Mouse (Mus musculus) ES-E14 (cell line): ENCODE results near the gene Rras. TPM values are rescaled to one million over a fixed set of nuclear protein-coding genes. Genes with fewer than 3 reads are reported as not detected.

Experiments used
- DNase-seq: peaks from one replicate; pipeline ENCODE4 v3.0.0-alpha.2; 2013; ENCODE audit warnings: low read depth, low spot score
- H3K27ac ChIP-seq: 2 replicates; pipeline ENCODE4 v1.5.1; 2012; ENCODE audit warnings: low read depth, mild to moderate bottlenecking, low read length, moderate library complexity, mixed read lengths; ENCODE audit not compliant: poor library complexity, insufficient read depth, severe bottlenecking
- H3K36me3 ChIP-seq: 2 replicates; pipeline ENCODE4 v1.6.1; 2012; ENCODE audit warnings: mild to moderate bottlenecking, low read length, moderate library complexity, mixed read lengths; ENCODE audit not compliant: control insufficient read depth, poor library complexity, insufficient read depth, severe bottlenecking
- H3K4me1 ChIP-seq, 2 experiments: fragments of 150-350 bp in 1 of 2; sonication (generic) in 1 of 2; 2 replicates each; pipeline ENCODE4 v1.6.1; 2012; ENCODE audit warnings: low read length in 2 of 2, mild to moderate bottlenecking in 1 of 2, mixed read lengths in 1 of 2; ENCODE audit not compliant: control insufficient read depth in 2 of 2, insufficient read depth in 2 of 2, poor library complexity in 1 of 2
- H3K4me3 ChIP-seq, 2 experiments: fragments of 150-350 bp in 1 of 2; sonication (generic) in 1 of 2; 2 replicates each; pipeline ENCODE4 v1.5.1; 2012; ENCODE audit warnings: low read length in 2 of 2, low read depth in 1 of 2, mild to moderate bottlenecking in 1 of 2, mixed read lengths in 1 of 2; ENCODE audit not compliant: insufficient read depth in 1 of 2, poor library complexity in 1 of 2, severe bottlenecking in 1 of 2
- H3K9ac ChIP-seq: 2 replicates; pipeline ENCODE4 v1.6.1; 2012; ENCODE audit warnings: low read depth, mild to moderate bottlenecking, low read length, mixed read lengths; ENCODE audit not compliant: poor library complexity, insufficient read depth, severe bottlenecking
- H3K9me3 ChIP-seq: fragments of 150-350 bp; sonication (generic); 2 replicates; pipeline ENCODE4 v1.6.1; 2012; ENCODE audit warnings: low read depth, mild to moderate bottlenecking, low read length; ENCODE audit not compliant: control insufficient read depth, insufficient read depth
- CHD2 ChIP-seq: IDR thresholded peaks from 2 replicates; pipeline ENCODE4 v1.6.1; 2014; ENCODE audit warnings: mild to moderate bottlenecking, low read depth, low read length, inconsistent platforms
- HCFC1 ChIP-seq: IDR thresholded peaks from 2 replicates; pipeline ENCODE4 v1.6.1; 2012; ENCODE audit warnings: low read length, inconsistent platforms, borderline replicate concordance; ENCODE audit not compliant: insufficient read depth
- MAFK ChIP-seq: IDR thresholded peaks from 2 replicates; pipeline ENCODE4 v1.6.1; 2014; ENCODE audit warnings: mild to moderate bottlenecking, low read depth, low read length, inconsistent platforms; ENCODE audit not compliant: insufficient read depth
- ZC3H11A ChIP-seq: IDR thresholded peaks from 2 replicates; pipeline ENCODE4 v1.6.1; 2012; ENCODE audit warnings: low read depth, mild to moderate bottlenecking, inconsistent platforms, low read length, borderline replicate concordance
- ZNF384 ChIP-seq: IDR thresholded peaks from 2 replicates; pipeline ENCODE4 v1.6.1; 2012; ENCODE audit warnings: low read depth, low read length, inconsistent platforms
- in situ Hi-C, 2 experiments: fragments of 600-800 bp; cut with MboI; formaldehyde crosslinking; loops; one replicate each; pipeline ENCODE4 v1.15.1; 2025; ENCODE audit warnings: low sequenced_read_pairs in 2 of 2, inconsistent platforms in 1 of 2; ENCODE audit not compliant: unreplicated experiment in 2 of 2
- total RNA-seq: library from RNA; depleted of rRNA; stranded (reverse); fragments of 300-350 nt; gene quantifications from 2 replicates; pipeline ENCODE4 v1.2.3, GENCODE M21; 2012

The Rras gene
- total RNA-seq, 1 experiment, result 14.4 TPM

- Histone ChIP-seq H3K4me3 (peak overlapping the region in 1 of 2 experiments; percentile 9; a peak in 1 of 4 replicates), H3K9me3 (no peaks in the 10 kb centered on the region), H3K36me3 (no peaks in the 10 kb centered on the region), H3K9ac (no peak overlapping the region), H3K4me1 (peaks cover 0 to 14% of the 10 kb centered on the region in 2 experiments; a peak in 1 of 4 replicates), H3K27ac (no peak overlapping the region)
- no peak for TF ChIP-seq HCFC1
- no peak for TF ChIP-seq ZC3H11A
- no peak for TF ChIP-seq CHD2
- TF ChIP-seq ZNF384, result no peak
- no peak for TF ChIP-seq MAFK
- no peak for DNase-seq
- in situ Hi-C loops, result no loop called here
These were observed 39.2 kb downstream of the Rras start for GRCm38 (mm10) chr7:45056972-45057348.

- Histone ChIP-seq H3K9me3 (no peaks in the 10 kb centered on the region), H3K9ac (no peak overlapping the region), H3K4me3 (no peak overlapping the region), H3K4me1 (peaks cover 0 to 14% of the 10 kb centered on the region in 2 experiments; a peak in 1 of 4 replicates), H3K27ac (no peak overlapping the region), H3K36me3 (no peaks in the 10 kb centered on the region)
- DNase-seq, result no peak
- in situ Hi-C loops, result no loop called here
- TF ChIP-seq HCFC1, result no peak
- no peak for TF ChIP-seq ZNF384
- TF ChIP-seq CHD2, result no peak
- no peak for TF ChIP-seq MAFK
- TF ChIP-seq ZC3H11A, result no peak
These were observed 41.1 kb downstream of the Rras start for GRCm38 (mm10) chr7:45058607-45059571.

- Histone ChIP-seq H3K9me3 (no peaks in the 10 kb centered on the region), H3K36me3 (no peaks in the 10 kb centered on the region), H3K4me1 (peaks cover 0 to 21% of the 10 kb centered on the region in 2 experiments; a peak in 3 of 4 replicates), H3K9ac (no peak overlapping the region), H3K27ac (no peak overlapping the region), H3K4me3 (no peak overlapping the region)
- in situ Hi-C loops, result no loop called here
- no peak for DNase-seq
- no peak for TF ChIP-seq HCFC1
- no peak for TF ChIP-seq CHD2
These were observed 42.9 kb downstream of the Rras start for GRCm38 (mm10) chr7:45060632-45061122.

- Histone ChIP-seq H3K4me1 (peaks cover 0 to 25% of the 10 kb centered on the region in 2 experiments; a peak in 3 of 4 replicates), H3K36me3 (no peaks in the 10 kb centered on the region), H3K9me3 (no peaks in the 10 kb centered on the region), H3K9ac (peak overlapping the region; percentile 42; the same call in 1 of the 2 replicates), H3K27ac (no peak overlapping the region), H3K4me3 (peak overlapping the region; percentile 10 to 100; a peak in 3 of 4 replicates)
- TF ChIP-seq HCFC1, result no peak
- TF ChIP-seq CHD2, result no peak
- TF ChIP-seq ZNF384, result no peak
- TF ChIP-seq ZC3H11A, result no peak
- no peak for TF ChIP-seq MAFK
- no peak for DNase-seq
- in situ Hi-C loops, result no loop called here
These were observed 43.8 kb downstream of the Rras start for GRCm38 (mm10) chr7:45061532-45062075.
